Mouse (Mus musculus): ENCODE measurements at regions not wholly inside any gene's neighbourhood (a gene's known extent, or its start where the extent isn't known, plus 50 kb on each side); places are given as distances from the start of the nearest gene placed in this dataset.
A peak's percentile ranks its signal among the peaks of the same experiment; 100 is the strongest.

DNA sequence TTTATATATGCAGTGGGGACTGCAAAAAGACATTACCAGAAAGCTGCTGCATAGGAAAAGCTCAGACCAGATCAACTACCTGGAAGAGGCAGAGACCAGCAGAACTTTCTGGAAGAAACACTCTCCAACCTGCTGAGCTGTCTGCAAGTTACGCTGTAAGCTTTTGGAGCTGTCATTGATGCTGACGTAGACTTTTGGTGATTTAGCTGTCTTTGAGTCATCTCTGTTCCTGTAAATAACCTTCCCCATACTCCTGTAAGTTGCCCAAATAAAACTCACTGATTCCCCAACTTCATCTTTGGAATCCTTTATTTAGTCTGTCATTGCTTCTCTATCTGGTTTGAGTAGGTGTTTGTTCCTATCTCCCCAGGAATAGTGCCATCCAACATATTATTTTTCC is 218.5 kb upstream of the Gbe1 start:
- Histone ChIP-seq H3K27ac (ENCODE audit: low read depth) (no peak overlapping the region), H3K9me3 (replicated peaks; ENCODE audit: control insufficient read depth, low read length) (no peaks in the 10 kb centered on the region), H3K4me1 (ENCODE audit: control insufficient read depth, insufficient read depth) (no peaks in the 10 kb centered on the region), H3K36me3 (replicated peaks; ENCODE audit: control insufficient read depth, insufficient read depth, low read length) (no peaks in the 10 kb centered on the region), H3K4me2 (ENCODE audit: low read depth, low read length) (no peak overlapping the region), H3K4me3 (ENCODE audit: low read depth, low read length) (no peak overlapping the region), H3K9ac (replicated peaks; ENCODE audit: low read depth, low read length) (no peak overlapping the region), H3K27me3 (ENCODE audit: control insufficient read depth, insufficient read depth, low read length) (no peaks in the 10 kb centered on the region)
- no peak for TF ChIP-seq EP300 (IDR thresholded peaks at IDR 0.05; ENCODE audit: low read depth)
- no peak for TF ChIP-seq CTCF (IDR thresholded peaks at IDR 0.05; ENCODE audit: low read depth)
- ATAC-seq (ENCODE audit: insufficient read depth, low read depth) (no peak), DNase-seq (ENCODE audit: low spot score) (no peak)
- WGBS: 78% methylated on average over 2 of the region's 2 CpGs

GRCm38 (mm10) chr16:70103791-70104378 is 209.9 kb upstream of the Gbe1 start:
- 40% methylated on average over 6 of the region's 6 CpGs for WGBS
- DNase-seq (ENCODE audit: low spot score): peak; percentile 10
- ATAC-seq (ENCODE audit: insufficient read depth, low read depth): no peak

GRCm38 (mm10) chr16:70141466-70141865 is 172.3 kb upstream of the Gbe1 start:
- H3K9me3 ChIP-seq (replicated peaks; ENCODE audit: control insufficient read depth, low read length): no peaks in the 10 kb centered on the region
- H3K27ac ChIP-seq (ENCODE audit: low read depth): no peak overlapping the region
- no peak overlapping the region for H3K4me3 ChIP-seq (ENCODE audit: low read depth, low read length)
- H3K4me1 ChIP-seq (ENCODE audit: control insufficient read depth, insufficient read depth): no peaks in the 10 kb centered on the region
- TF ChIP-seq CTCF (IDR thresholded peaks at IDR 0.05; ENCODE audit: low read depth) (no peak), EP300 (IDR thresholded peaks at IDR 0.05; ENCODE audit: low read depth) (no peak)
- no peaks in the 10 kb centered on the region for H3K27me3 ChIP-seq (ENCODE audit: control insufficient read depth, insufficient read depth, low read length)
- H3K4me2 ChIP-seq (ENCODE audit: low read depth, low read length): no peak overlapping the region
- WGBS: 68% methylated on average over 3 of the region's 3 CpGs
- H3K36me3 ChIP-seq (replicated peaks; ENCODE audit: control insufficient read depth, insufficient read depth, low read length): no peaks in the 10 kb centered on the region
- ATAC-seq (ENCODE audit: insufficient read depth, low read depth): no peak
- DNase-seq (ENCODE audit: low spot score): no peak
- no peak overlapping the region for H3K9ac ChIP-seq (replicated peaks; ENCODE audit: low read depth, low read length)

More at GRCm38 (mm10) chr16:70103791-70104378, 209.9 kb upstream of the Gbe1 start:
- Histone ChIP-seq H3K27ac (ENCODE audit: low read depth) (no peak overlapping the region), H3K27me3 (ENCODE audit: control insufficient read depth, insufficient read depth, low read length) (no peaks in the 10 kb centered on the region), H3K4me3 (ENCODE audit: low read depth, low read length) (no peak overlapping the region), H3K9ac (replicated peaks; ENCODE audit: low read depth, low read length) (no peak overlapping the region), H3K9me3 (replicated peaks; ENCODE audit: control insufficient read depth, low read length) (no peaks in the 10 kb centered on the region), H3K4me1 (ENCODE audit: control insufficient read depth, insufficient read depth) (peaks cover 3% of the 10 kb centered on the region; the same call in 1 of the 2 replicates), H3K4me2 (ENCODE audit: low read depth, low read length) (no peak overlapping the region), H3K36me3 (replicated peaks; ENCODE audit: control insufficient read depth, insufficient read depth, low read length) (no peaks in the 10 kb centered on the region)
- no peak for TF ChIP-seq EP300 (IDR thresholded peaks at IDR 0.05; ENCODE audit: low read depth)
- no peak for TF ChIP-seq CTCF (IDR thresholded peaks at IDR 0.05; ENCODE audit: low read depth)

- H3K9me3 ChIP-seq (replicated peaks; ENCODE audit: control insufficient read depth, low read length): no peaks in the 10 kb centered on the region
- ATAC-seq (ENCODE audit: insufficient read depth, low read depth) (no peak), DNase-seq (ENCODE audit: low spot score) (no peak)
- no peak overlapping the region for H3K27ac ChIP-seq (ENCODE audit: low read depth)
- WGBS: 66% methylated on average over 10 of the region's 10 CpGs
- H3K27me3 ChIP-seq (ENCODE audit: control insufficient read depth, insufficient read depth, low read length): no peaks in the 10 kb centered on the region
- H3K4me3 ChIP-seq (ENCODE audit: low read depth, low read length): no peak overlapping the region
- H3K4me1 ChIP-seq (ENCODE audit: control insufficient read depth, insufficient read depth): no peaks in the 10 kb centered on the region
- H3K36me3 ChIP-seq (replicated peaks; ENCODE audit: control insufficient read depth, insufficient read depth, low read length): no peaks in the 10 kb centered on the region
- no peak for TF ChIP-seq EP300 (IDR thresholded peaks at IDR 0.05; ENCODE audit: low read depth)
- no peak for TF ChIP-seq CTCF (IDR thresholded peaks at IDR 0.05; ENCODE audit: low read depth)
- H3K9ac ChIP-seq (replicated peaks; ENCODE audit: low read depth, low read length): no peak overlapping the region
- H3K4me2 ChIP-seq (ENCODE audit: low read depth, low read length): no peak overlapping the region
Observed at GRCm38 (mm10) chr16:70147673-70148359, 165.9 kb upstream of the Gbe1 start.

- WGBS: 44% methylated on average over 7 of the region's 7 CpGs
- DNase-seq (ENCODE audit: low spot score): no peak
Observed at GRCm38 (mm10) chr16:70154587-70154986, 159.2 kb upstream of the Gbe1 start.

More at GRCm38 (mm10) chr16:70154587-70154986, 159.2 kb upstream of the Gbe1 start:
- H3K4me3 ChIP-seq (ENCODE audit: low read depth, low read length): no peak overlapping the region
- H3K27ac ChIP-seq (ENCODE audit: low read depth): no peak overlapping the region
- no peaks in the 10 kb centered on the region for H3K9me3 ChIP-seq (replicated peaks; ENCODE audit: control insufficient read depth, low read length)
- no peak for ATAC-seq (ENCODE audit: insufficient read depth, low read depth)
- no peaks in the 10 kb centered on the region for H3K36me3 ChIP-seq (replicated peaks; ENCODE audit: control insufficient read depth, insufficient read depth, low read length)
- H3K9ac ChIP-seq (replicated peaks; ENCODE audit: low read depth, low read length): no peak overlapping the region
- H3K4me1 ChIP-seq (ENCODE audit: control insufficient read depth, insufficient read depth): no peaks in the 10 kb centered on the region
- H3K27me3 ChIP-seq (ENCODE audit: control insufficient read depth, insufficient read depth, low read length): no peaks in the 10 kb centered on the region
- TF ChIP-seq CTCF (IDR thresholded peaks at IDR 0.05; ENCODE audit: low read depth) (no peak), EP300 (IDR thresholded peaks at IDR 0.05; ENCODE audit: low read depth) (no peak)
- no peak overlapping the region for H3K4me2 ChIP-seq (ENCODE audit: low read depth, low read length)
